Mouse (Mus musculus) liver, embryonic 12.5 days (tissue): ENCODE measurements around the gene Tmem135. TPM values are rescaled to one million over a fixed set of nuclear protein-coding genes. Genes with fewer than 3 reads are reported as not detected.

Experiments used
- ATAC-seq: fragments of 200-750 bp; cut with Nextera tagmentation; 2 replicates; pipeline ENCODE4 v1.8.0; 2017; ENCODE audit warnings: moderate number of reproducible peaks, mild to moderate bottlenecking, moderate library complexity
- H3K27ac ChIP-seq: fragments of 300-500 bp; sonication (generic); 2 replicates; pipeline ENCODE4 v1.5.1; 2016; ENCODE audit warnings: mild to moderate bottlenecking
- H3K27me3 ChIP-seq: fragments of 300-500 bp; sonication (generic); replicated peaks from 2 replicates; pipeline ENCODE4 v1.6.1; 2016; ENCODE audit warnings: mild to moderate bottlenecking, moderate library complexity
- H3K36me3 ChIP-seq: fragments of 300-500 bp; sonication (generic); 2 replicates; pipeline ENCODE4 v1.6.1; 2016; ENCODE audit warnings: mild to moderate bottlenecking, moderate library complexity
- H3K4me1 ChIP-seq: fragments of 300-500 bp; sonication (generic); 2 replicates; pipeline ENCODE4 v1.6.1; 2016
- H3K4me2 ChIP-seq: fragments of 300-500 bp; sonication (generic); 2 replicates; pipeline ENCODE4 v1.6.1; 2016; ENCODE audit warnings: mild to moderate bottlenecking, moderate library complexity
- H3K4me3 ChIP-seq: fragments of 300-500 bp; sonication (generic); 2 replicates; pipeline ENCODE4 v1.5.1; 2016; ENCODE audit warnings: mild to moderate bottlenecking, moderate library complexity
- H3K9ac ChIP-seq: fragments of 300-500 bp; sonication (generic); 2 replicates; pipeline ENCODE4 v1.6.1; 2016; ENCODE audit warnings: mild to moderate bottlenecking, moderate library complexity
- H3K9me3 ChIP-seq: fragments of 300-500 bp; sonication (generic); replicated peaks from 2 replicates; pipeline ENCODE4 v1.6.1; 2016; ENCODE audit warnings: mild to moderate bottlenecking, moderate library complexity
- WGBS: fragments of 180-500 bp; shearing (Covaris S2); methylation state at CpG from one replicate; pipeline ENCODE4 v1.1.7; 2016; ENCODE audit not compliant: insufficient replicate concordance; 5-methylcytosine and 5-hydroxymethylcytosine counted together
- polyA plus RNA-seq: library from polyadenylated mRNA; unstranded; fragments of >200 nt; fragmentation: Nextera tagmentation; extraction: Ambion mirVana; gene quantifications from 2 replicates; pipeline ENCODE4 v1.2.1, GENCODE M21; 2016

Tmem135 gene
- polyA plus RNA-seq, 1 experiment from 2014 or later: 16.0 TPM

DNA sequence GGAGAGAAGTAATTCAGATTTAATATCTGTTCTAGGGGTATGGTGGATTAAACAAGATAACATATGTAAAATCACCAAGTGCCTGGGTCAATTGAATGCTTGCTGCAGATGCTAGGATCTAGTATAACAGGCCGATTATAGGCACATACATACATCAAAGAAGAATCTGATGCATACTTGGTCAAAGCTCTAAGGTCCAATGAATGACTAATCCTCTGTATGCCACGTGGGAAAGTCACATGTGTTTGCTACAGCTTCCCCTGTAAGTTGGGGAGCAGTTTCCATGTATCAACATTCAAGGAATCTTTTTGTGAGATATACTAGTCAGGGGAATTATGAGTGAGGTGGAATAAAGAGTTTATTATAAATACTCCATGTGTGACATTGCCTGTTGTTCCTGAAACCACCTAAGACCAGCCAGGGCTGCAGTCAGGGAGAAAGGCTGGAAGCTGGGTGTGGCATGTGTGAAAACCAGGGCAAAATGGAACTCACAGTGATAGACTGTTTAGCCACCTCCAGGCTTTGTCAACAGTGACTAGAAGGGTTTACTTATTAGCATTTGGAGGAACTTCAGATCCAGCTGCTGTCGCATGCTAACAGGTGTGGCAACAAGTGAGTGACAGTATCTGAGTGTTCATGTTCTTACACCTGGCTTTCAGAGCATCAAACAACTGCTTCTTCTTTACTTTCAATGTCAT, 6.0 kb downstream of the Tmem135 start:
- 63% methylated on average over 3 of the region's 3 CpGs for WGBS
- Histone ChIP-seq H3K27ac (no peak overlapping the region), H3K9ac (no peak overlapping the region), H3K4me1 (peaks cover 4% of the 10 kb centered on the region), H3K9me3 (no peaks in the 10 kb centered on the region), H3K27me3 (peaks cover 19% of the 10 kb centered on the region), H3K36me3 (no peaks in the 10 kb centered on the region), H3K4me3 (no peak overlapping the region), H3K4me2 (no peak overlapping the region)
- ATAC-seq: no peak

DNA sequence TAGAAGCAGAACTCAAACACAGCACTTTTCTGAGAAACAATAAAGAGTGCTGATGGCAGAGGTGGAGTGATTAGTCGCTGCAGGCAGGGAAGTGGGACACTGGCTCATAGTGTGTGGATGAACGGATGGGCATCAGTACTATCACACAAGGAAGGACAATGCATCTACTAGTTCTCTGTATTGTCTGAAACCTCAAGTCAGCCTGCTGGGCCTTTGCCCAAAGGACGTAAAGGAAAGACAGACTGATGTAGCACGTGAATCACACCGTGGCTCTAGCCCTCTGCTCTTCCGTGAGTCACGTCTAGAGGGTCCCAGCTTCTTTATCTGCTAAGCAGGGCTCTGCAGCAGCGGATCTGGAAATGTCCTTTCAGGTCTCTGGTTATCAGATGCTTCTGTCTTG, 7.6 kb downstream of the Tmem135 start:
- no peak overlapping the region for H3K4me3 ChIP-seq
- no peaks in the 10 kb centered on the region for H3K36me3 ChIP-seq
- peaks cover 4% of the 10 kb centered on the region; the same call in 1 of the 2 replicates for H3K27me3 ChIP-seq
- H3K9ac ChIP-seq: no peak overlapping the region
- H3K4me2 ChIP-seq: no peak overlapping the region
- no peak overlapping the region for H3K27ac ChIP-seq
- no peaks in the 10 kb centered on the region for H3K9me3 ChIP-seq
- 45% methylated on average over 8 of the region's 8 CpGs for WGBS
- ATAC-seq: no peak
- H3K4me1 ChIP-seq: no peaks in the 10 kb centered on the region

DNA sequence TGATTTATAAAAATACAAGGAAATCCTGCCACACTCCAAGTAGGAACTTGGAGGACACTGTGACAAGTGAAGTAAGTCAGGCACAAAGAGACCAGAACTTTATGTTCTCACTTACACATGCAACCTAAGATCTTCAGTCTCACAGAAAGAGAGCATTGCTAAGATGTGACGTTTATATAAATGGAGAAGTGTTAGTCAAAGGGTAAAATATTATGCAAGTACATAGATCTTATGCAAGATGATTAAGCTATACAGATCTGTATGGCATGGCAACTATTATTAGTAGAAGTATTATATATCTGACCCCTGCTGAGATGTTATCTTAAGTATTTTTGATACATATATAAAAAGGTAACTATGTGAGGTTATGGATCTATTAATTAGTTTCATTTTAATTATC, 8.6 kb downstream of the Tmem135 start:
- Histone ChIP-seq H3K27me3 (0 out of 2 replicates have a peak, but pooled peaks cover 4% of the 10 kb centered on the region), H3K4me1 (no peaks in the 10 kb centered on the region), H3K9me3 (no peaks in the 10 kb centered on the region), H3K36me3 (no peaks in the 10 kb centered on the region), H3K4me2 (no peak overlapping the region), H3K4me3 (no peak overlapping the region), H3K27ac (no peak overlapping the region), H3K9ac (no peak overlapping the region)
- 49% methylated on average over 1 of the region's 1 CpGs for WGBS
- ATAC-seq: no peak

DNA sequence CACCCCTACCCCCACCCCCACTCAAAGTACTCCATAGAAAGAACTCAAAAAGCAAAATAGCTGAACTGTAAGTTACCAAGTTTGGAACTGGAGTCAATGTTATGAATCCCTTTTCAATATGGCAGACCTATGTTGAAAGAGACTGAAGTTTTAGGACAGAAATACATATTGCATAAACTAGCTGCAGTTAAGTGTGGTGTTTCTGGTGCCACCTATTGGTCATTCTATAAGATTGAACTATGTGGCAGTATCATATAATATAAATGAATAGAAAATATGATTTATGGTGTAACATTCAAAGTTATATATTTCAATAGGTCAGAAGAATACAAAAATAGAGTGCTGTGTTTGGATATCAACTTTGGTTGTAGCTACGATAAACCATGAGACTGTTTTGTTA, 11.2 kb downstream of the Tmem135 start:
- WGBS: 87% methylated on average over 1 of the region's 1 CpGs
- H3K36me3 ChIP-seq: no peaks in the 10 kb centered on the region
- no peak overlapping the region for H3K4me2 ChIP-seq
- no peak overlapping the region for H3K27ac ChIP-seq
- no peaks in the 10 kb centered on the region for H3K9me3 ChIP-seq
- no peaks in the 10 kb centered on the region for H3K27me3 ChIP-seq
- H3K4me3 ChIP-seq: no peak overlapping the region
- H3K9ac ChIP-seq: no peak overlapping the region
- ATAC-seq: no peak
- H3K4me1 ChIP-seq: no peaks in the 10 kb centered on the region

DNA sequence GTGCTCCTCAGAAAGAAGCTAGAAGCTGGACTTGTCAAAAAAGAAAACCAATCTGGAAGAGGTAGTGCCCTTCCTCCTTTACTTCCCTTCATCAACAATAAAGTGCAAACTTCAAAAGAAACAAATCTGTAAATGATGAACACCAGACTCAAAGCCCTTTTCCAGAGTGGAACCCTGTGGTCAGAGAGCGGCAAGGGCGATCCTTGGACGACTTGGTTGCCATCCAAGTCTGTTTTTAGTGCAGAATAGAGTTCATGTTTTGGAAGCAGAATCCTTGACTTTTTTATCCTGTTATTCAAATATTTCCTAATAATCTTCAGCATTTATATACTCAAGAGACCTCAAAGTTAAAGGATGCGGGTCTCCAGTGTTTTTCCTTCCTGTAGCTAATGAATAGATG, 11.6 kb downstream of the Tmem135 start:
- Histone ChIP-seq H3K4me3 (no peak overlapping the region), H3K36me3 (no peaks in the 10 kb centered on the region), H3K4me2 (no peak overlapping the region), H3K9me3 (no peaks in the 10 kb centered on the region), H3K27ac (no peak overlapping the region), H3K4me1 (no peaks in the 10 kb centered on the region), H3K9ac (no peak overlapping the region), H3K27me3 (no peaks in the 10 kb centered on the region)
- WGBS: 66% methylated on average over 4 of the region's 4 CpGs
- ATAC-seq: no peak

DNA sequence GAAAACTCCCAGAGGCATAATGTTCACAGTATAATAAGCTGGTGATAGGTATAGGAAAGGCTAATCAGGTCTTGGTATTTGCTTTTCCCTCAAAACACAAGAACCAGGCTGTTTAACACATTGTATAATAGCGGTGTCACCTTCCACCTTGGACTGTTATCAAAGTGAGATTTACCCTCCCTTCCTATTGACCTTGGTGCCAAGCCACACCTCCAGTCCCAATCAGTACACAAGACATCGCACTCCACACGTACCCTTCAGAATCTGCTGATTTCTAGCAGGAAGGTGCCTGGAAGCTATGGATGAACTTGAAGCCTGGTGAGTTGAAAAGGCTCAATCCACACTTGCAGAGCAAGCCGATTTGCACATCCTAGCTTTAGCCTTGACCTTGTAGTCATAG, 12.2 kb downstream of the Tmem135 start:
- 66% methylated on average over 4 of the region's 4 CpGs for WGBS
- no peak overlapping the region for H3K4me3 ChIP-seq
- no peaks in the 10 kb centered on the region for H3K9me3 ChIP-seq
- H3K27me3 ChIP-seq: no peaks in the 10 kb centered on the region
- no peak overlapping the region for H3K9ac ChIP-seq
- no peaks in the 10 kb centered on the region for H3K36me3 ChIP-seq
- no peak overlapping the region for H3K27ac ChIP-seq
- no peak for ATAC-seq
- H3K4me1 ChIP-seq: no peaks in the 10 kb centered on the region
- H3K4me2 ChIP-seq: no peak overlapping the region

DNA sequence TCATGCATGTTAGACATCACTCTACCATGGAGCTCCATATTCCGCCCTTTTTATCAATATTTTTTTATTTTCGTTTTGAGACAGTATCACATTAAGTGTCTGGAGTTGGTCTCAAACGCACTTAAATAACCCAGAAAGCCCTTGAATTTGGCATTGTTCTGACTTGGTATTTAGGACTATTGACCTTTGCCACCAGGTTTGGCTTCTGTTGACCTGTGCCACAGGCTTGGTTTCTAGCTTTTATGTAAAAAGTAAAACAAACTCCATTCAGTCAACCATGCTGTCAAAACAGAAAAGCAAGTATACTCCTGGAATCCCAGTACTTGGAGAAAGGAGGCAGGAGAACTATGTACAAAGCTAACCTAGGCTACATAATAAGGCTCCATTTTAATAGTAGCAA, 12.7 kb downstream of the Tmem135 start:
- H3K9me3 ChIP-seq: no peaks in the 10 kb centered on the region
- H3K4me1 ChIP-seq: no peaks in the 10 kb centered on the region
- no peaks in the 10 kb centered on the region for H3K36me3 ChIP-seq
- no peak for ATAC-seq
- no peak overlapping the region for H3K4me3 ChIP-seq
- H3K27ac ChIP-seq: no peak overlapping the region
- H3K27me3 ChIP-seq: no peaks in the 10 kb centered on the region
- H3K9ac ChIP-seq: no peak overlapping the region
- no peak overlapping the region for H3K4me2 ChIP-seq
- WGBS: 77% methylated on average over 3 of the region's 3 CpGs

DNA sequence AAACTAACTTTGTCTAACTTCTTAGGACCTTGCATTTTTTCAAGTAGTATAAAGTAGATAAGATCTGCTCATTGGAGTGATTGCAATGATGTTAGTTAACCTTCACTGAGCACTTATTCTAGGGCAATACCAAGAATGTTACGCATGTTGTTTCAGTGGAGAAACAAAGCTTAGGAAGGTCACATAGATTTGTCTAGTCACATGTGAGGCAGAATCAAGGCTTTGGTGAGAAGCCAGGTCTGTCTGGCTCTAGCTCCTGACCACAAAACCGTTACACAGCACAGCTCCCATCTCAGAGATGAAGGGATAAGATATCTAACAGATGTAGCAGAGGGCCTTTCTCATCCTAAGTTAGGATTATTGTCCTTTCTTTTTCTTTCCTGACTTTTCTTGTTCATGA, 13.4 kb downstream of the Tmem135 start:
- Histone ChIP-seq H3K27ac (no peak overlapping the region), H3K4me1 (no peaks in the 10 kb centered on the region), H3K9ac (no peak overlapping the region), H3K27me3 (no peaks in the 10 kb centered on the region), H3K36me3 (no peaks in the 10 kb centered on the region), H3K4me2 (no peak overlapping the region), H3K9me3 (no peaks in the 10 kb centered on the region), H3K4me3 (no peak overlapping the region)
- 46% methylated on average over 2 of the region's 2 CpGs for WGBS
- ATAC-seq: no peak

DNA sequence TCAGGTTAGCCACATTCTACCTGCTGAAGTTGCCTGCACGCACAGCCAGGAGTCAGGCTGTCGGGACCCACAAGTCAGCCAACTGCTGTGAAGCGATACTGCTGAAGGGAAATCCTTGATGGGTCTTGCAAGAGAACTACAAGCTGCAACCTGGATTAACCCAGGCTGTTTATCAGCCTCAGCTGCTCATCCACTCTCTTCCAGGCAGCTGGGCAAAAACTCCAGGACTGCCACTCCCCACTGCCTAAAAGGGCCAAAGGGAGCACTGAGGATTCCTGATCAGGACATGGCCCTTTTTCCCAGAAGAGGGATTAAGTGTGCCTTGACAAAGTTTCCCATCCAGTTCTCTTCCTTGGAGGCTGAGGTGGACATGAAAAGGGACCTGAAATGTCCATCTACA, 15.0 kb downstream of the Tmem135 start:
- Histone ChIP-seq H3K9ac (no peak overlapping the region), H3K4me3 (no peak overlapping the region), H3K4me2 (no peak overlapping the region), H3K27ac (0 out of 2 replicates have a peak overlapping the region, but pooled peaks have one; percentile 25), H3K27me3 (no peaks in the 10 kb centered on the region), H3K9me3 (no peaks in the 10 kb centered on the region), H3K36me3 (no peaks in the 10 kb centered on the region), H3K4me1 (no peaks in the 10 kb centered on the region)
- WGBS: 69% methylated on average over 3 of the region's 3 CpGs
- ATAC-seq: no peak

DNA sequence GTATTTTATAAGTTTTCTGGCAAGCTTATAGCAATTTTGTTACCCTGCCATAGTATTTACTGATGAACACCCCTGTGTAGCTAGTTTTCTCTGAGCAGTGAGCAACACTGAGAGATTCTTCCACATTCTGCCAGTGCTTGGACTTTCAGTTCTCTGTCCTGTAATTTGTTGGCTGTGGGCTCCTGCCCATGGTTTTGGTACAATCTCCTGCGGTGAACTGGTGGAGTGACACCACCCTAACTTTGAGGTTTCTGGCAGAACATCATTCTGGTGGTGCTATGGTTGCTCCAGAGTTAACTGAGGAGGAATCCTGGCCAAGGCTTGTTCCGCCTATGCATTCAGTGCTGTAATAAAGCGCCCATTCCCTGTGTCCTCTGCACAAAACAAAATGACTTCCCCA, 21.1 kb downstream of the Tmem135 start:
- no peak overlapping the region for H3K9ac ChIP-seq
- WGBS: 77% methylated on average over 3 of the region's 3 CpGs
- no peaks in the 10 kb centered on the region for H3K9me3 ChIP-seq
- H3K36me3 ChIP-seq: no peaks in the 10 kb centered on the region
- no peak overlapping the region for H3K4me3 ChIP-seq
- no peaks in the 10 kb centered on the region for H3K4me1 ChIP-seq
- H3K27ac ChIP-seq: no peak overlapping the region
- no peak overlapping the region for H3K4me2 ChIP-seq
- no peaks in the 10 kb centered on the region for H3K27me3 ChIP-seq
- ATAC-seq: no peak

DNA sequence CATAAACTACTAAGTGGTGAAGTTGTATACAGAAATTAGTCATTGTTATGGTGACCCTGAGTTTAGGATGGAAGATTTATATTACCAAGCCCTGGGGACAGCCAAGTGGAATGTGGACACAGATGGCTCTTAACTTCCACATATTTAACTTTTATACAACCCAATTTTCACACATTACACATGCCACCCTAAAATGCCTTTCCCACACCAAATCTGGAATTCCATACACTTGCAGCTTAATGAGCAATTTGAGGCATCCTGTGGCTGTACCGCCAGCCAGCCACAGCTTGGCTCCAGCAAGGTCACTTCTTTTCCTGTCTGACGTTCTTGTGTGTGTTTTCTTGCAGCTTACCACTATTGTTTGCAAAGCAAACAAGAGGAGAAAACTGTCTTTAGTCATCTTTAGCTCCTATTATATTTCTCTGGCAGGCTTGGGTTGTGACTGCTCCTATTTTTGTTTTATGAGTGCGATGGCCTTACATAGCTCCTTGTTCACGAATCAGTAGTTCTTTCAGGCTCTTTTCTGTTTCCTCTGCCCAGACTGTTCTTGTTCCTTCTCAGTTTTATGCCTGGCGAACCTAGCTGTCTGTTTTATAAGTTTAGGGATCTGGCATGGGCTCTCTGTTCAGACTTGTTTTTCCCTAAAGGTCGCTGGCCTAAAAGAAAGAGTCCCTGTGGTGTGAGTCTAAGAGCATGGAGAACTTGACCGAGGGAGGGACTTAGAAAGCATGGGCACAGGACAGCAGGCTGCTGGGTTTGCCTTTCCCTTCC, 22.9 kb downstream of the Tmem135 start:
- Histone ChIP-seq H3K4me1 (no peaks in the 10 kb centered on the region), H3K36me3 (no peaks in the 10 kb centered on the region), H3K4me3 (no peak overlapping the region), H3K27me3 (no peaks in the 10 kb centered on the region), H3K9me3 (no peaks in the 10 kb centered on the region), H3K27ac (no peak overlapping the region), H3K9ac (no peak overlapping the region), H3K4me2 (no peak overlapping the region)
- no peak for ATAC-seq
- WGBS: 46% methylated on average over 7 of the region's 7 CpGs

DNA sequence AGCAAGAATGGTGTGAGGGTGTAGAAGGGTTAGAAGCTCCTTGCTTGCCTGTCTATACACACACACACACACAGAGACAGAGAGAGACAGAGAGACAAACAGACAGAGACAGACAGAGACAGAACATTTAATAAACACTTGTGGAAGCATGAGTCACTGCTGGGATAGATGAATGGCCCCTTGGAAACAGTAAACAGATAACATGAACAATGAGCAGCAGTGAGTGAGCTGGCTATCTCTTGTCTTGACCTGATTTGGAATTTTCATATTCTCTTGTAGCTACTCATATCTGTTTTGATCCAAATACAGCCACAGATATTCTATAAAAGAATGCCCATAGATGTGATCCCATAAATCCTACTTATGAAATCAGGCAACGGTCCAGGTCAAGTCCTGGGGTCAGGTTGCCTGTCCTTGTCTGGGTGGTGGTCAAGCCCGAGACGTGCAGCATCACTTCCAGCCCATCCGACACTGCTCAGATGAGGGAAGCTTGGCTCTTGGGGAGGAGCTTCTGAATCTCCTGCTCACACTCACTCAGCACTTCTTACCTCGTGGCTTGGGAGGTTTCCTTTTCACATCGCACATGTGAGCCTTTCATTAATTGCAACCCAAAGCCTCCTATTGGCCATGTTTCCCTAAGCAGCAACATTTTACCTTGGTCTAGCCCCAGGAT, 32.3 kb downstream of the Tmem135 start:
- Histone ChIP-seq H3K4me3 (no peak overlapping the region), H3K4me2 (no peak overlapping the region), H3K4me1 (peaks cover 13% of the 10 kb centered on the region), H3K27ac (no peak overlapping the region), H3K36me3 (no peaks in the 10 kb centered on the region), H3K27me3 (no peaks in the 10 kb centered on the region), H3K9me3 (no peaks in the 10 kb centered on the region), H3K9ac (no peak overlapping the region)
- ATAC-seq: no peak
- WGBS: 36% methylated on average over 6 of the region's 6 CpGs
